Mouse (Mus musculus) megakaryocyte, embryonic 14.5 days (primary cell): Measurements from ENCODE around the gene Pdgfb. TPM values are rescaled to one million over a fixed set of nuclear protein-coding genes. Genes with fewer than 3 reads are reported as not detected.

Experiments used
- H3K27me3 ChIP-seq: replicated peaks from 2 replicates; pipeline ENCODE3; 2012; ENCODE audit warnings: inconsistent platforms
- H3K36me3 ChIP-seq: replicated peaks from 2 replicates; pipeline ENCODE3; 2012; ENCODE audit warnings: low read length, inconsistent platforms, mixed read lengths
- H3K4me1 ChIP-seq: 2 replicates; pipeline ENCODE4 v1.6.1; 2012; ENCODE audit warnings: inconsistent platforms
- H3K4me3 ChIP-seq: replicated peaks from 2 replicates; pipeline ENCODE3; 2012; ENCODE audit warnings: moderate library complexity, mild to moderate bottlenecking, inconsistent platforms
- H3K9me3 ChIP-seq: 2 replicates; pipeline ENCODE4 v1.6.1; 2012; ENCODE audit warnings: inconsistent platforms
- FLI1 ChIP-seq: IDR thresholded peaks from 2 replicates; pipeline ENCODE4 v1.6.1; 2012; ENCODE audit warnings: low read length, inconsistent platforms, mixed read lengths
- GATA1 ChIP-seq: IDR thresholded peaks from 3 replicates; pipeline ENCODE4 v1.6.1; 2012; ENCODE audit warnings: mixed read lengths, low read length, inconsistent platforms, borderline replicate concordance
- polyA plus RNA-seq: library from polyadenylated mRNA; stranded (reverse); fragments of >175 nt; gene quantifications from 2 replicates; pipeline ENCODE4 v1.2.3, GENCODE M21; 2012; ENCODE audit warnings: low replicate concordance; ENCODE audit not compliant: insufficient read depth

The Pdgfb gene
- polyA plus RNA-seq, 1 experiment: 107 TPM

GRCm38 (mm10) chr15:80051782-80052181 lies 37.0 kb upstream of the Pdgfb start:
- TF ChIP-seq GATA1 (no peak), FLI1 (no peak)
- Histone ChIP-seq H3K9me3 (peaks cover 5% of the 10 kb centered on the region), H3K36me3 (no peaks in the 10 kb centered on the region), H3K4me3 (no peak overlapping the region), H3K27me3 (peaks cover 31% of the 10 kb centered on the region), H3K4me1 (peaks cover 74% of the 10 kb centered on the region)

- Histone ChIP-seq H3K27me3 (peaks cover 29% of the 10 kb centered on the region), H3K4me1 (peaks cover 71% of the 10 kb centered on the region), H3K36me3 (no peaks in the 10 kb centered on the region), H3K4me3 (no peak overlapping the region), H3K9me3 (peaks cover 7% of the 10 kb centered on the region)
- TF ChIP-seq GATA1 (no peak), FLI1 (no peak)
Observed at GRCm38 (mm10) chr15:80051092-80051761, 36.5 kb upstream of the Pdgfb start.

- H3K4me1 ChIP-seq: peaks cover 71% of the 10 kb centered on the region
- no peak overlapping the region for H3K4me3 ChIP-seq
Observed at GRCm38 (mm10) chr15:80050093-80050492, 35.3 kb upstream of the Pdgfb start.

GRCm38 (mm10) chr15:80047973-80048372 lies 33.2 kb upstream of the Pdgfb start:
- Histone ChIP-seq H3K36me3 (no peaks in the 10 kb centered on the region), H3K9me3 (peaks cover 19% of the 10 kb centered on the region), H3K4me3 (no peak overlapping the region), H3K27me3 (peaks cover 44% of the 10 kb centered on the region), H3K4me1 (peaks cover 63% of the 10 kb centered on the region)
- TF ChIP-seq FLI1: no peak
- no peak for TF ChIP-seq GATA1

More at GRCm38 (mm10) chr15:80050093-80050492, 35.3 kb upstream of the Pdgfb start:
- TF ChIP-seq GATA1 (no peak), FLI1 (no peak)
- Histone ChIP-seq H3K27me3 (peaks cover 33% of the 10 kb centered on the region), H3K9me3 (peaks cover 18% of the 10 kb centered on the region), H3K36me3 (no peaks in the 10 kb centered on the region)

- Histone ChIP-seq H3K9me3 (peaks cover 19% of the 10 kb centered on the region), H3K4me3 (no peak overlapping the region), H3K36me3 (no peaks in the 10 kb centered on the region), H3K4me1 (peaks cover 58% of the 10 kb centered on the region), H3K27me3 (peaks cover 46% of the 10 kb centered on the region)
- TF ChIP-seq FLI1 (no peak), GATA1 (no peak)
Observed at GRCm38 (mm10) chr15:80047242-80047641, 32.5 kb upstream of the Pdgfb start.

GRCm38 (mm10) chr15:80045749-80046148 lies 31.0 kb upstream of the Pdgfb start:
- Histone ChIP-seq H3K36me3 (no peaks in the 10 kb centered on the region), H3K4me3 (no peak overlapping the region), H3K4me1 (peaks cover 46% of the 10 kb centered on the region), H3K9me3 (peaks cover 19% of the 10 kb centered on the region), H3K27me3 (peaks cover 50% of the 10 kb centered on the region)
- TF ChIP-seq FLI1: no peak

- Histone ChIP-seq H3K4me1 (peaks cover 33% of the 10 kb centered on the region), H3K36me3 (no peaks in the 10 kb centered on the region), H3K27me3 (peaks cover 45% of the 10 kb centered on the region), H3K9me3 (peaks cover 19% of the 10 kb centered on the region), H3K4me3 (no peak overlapping the region)
- TF ChIP-seq GATA1: no peak
- TF ChIP-seq FLI1: no peak
Observed at GRCm38 (mm10) chr15:80044249-80044648, 29.5 kb upstream of the Pdgfb start.

- peaks cover 20% of the 10 kb centered on the region for H3K4me1 ChIP-seq
Observed at GRCm38 (mm10) chr15:80042152-80042551, 27.4 kb upstream of the Pdgfb start.

GRCm38 (mm10) chr15:80038110-80038391 lies 23.3 kb upstream of the Pdgfb start:
- no peak for TF ChIP-seq FLI1
- TF ChIP-seq GATA1: no peak
- H3K4me1 ChIP-seq: peaks cover 31% of the 10 kb centered on the region
- peaks cover 3% of the 10 kb centered on the region; the same call in 1 of the 2 replicates for H3K9me3 ChIP-seq
- H3K4me3 ChIP-seq: no peak overlapping the region
- peaks cover 9% of the 10 kb centered on the region for H3K36me3 ChIP-seq
- peaks cover 5% of the 10 kb centered on the region for H3K27me3 ChIP-seq

More at GRCm38 (mm10) chr15:80042152-80042551, 27.4 kb upstream of the Pdgfb start:
- TF ChIP-seq FLI1: no peak
- TF ChIP-seq GATA1: no peak
- H3K4me3 ChIP-seq: no peak overlapping the region
- peaks cover 26% of the 10 kb centered on the region for H3K27me3 ChIP-seq
- H3K9me3 ChIP-seq: peaks cover 20% of the 10 kb centered on the region
- no peaks in the 10 kb centered on the region for H3K36me3 ChIP-seq

- TF ChIP-seq GATA1 (no peak), FLI1 (no peak)
- Histone ChIP-seq H3K4me1 (peaks cover 31% of the 10 kb centered on the region), H3K9me3 (peaks cover 3% of the 10 kb centered on the region; the same call in 1 of the 2 replicates), H3K27me3 (peaks cover 5% of the 10 kb centered on the region), H3K4me3 (no peak overlapping the region), H3K36me3 (peaks cover 9% of the 10 kb centered on the region)
Observed at GRCm38 (mm10) chr15:80037255-80038109, 22.7 kb upstream of the Pdgfb start.
